Mouse (Mus musculus): ENCODE data around the gene Spats1.

DNA sequence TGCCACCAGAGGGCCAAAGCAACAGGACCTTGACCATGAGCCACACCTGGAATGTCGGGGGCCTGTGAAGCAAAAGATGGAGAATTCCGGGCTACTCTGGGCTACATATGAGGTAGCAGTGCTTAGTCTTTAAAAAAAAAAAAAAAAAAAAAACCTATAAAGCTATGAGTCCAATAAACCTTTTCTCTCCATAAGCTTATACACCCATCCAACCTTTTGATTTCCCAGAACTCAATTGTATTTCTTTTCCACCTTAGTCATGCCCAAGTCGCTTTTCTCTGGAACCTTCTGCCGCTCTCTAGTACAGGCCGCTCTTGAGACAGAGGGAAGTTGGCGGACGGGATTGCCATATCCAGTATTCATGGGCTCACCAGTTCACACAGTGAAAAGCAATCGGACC, 1.1 kb downstream of the Spats1 start:
- no peak for TF ChIP-seq CTCF (IDR thresholded peaks at IDR 0.05; ENCODE audit: extremely low read depth, insufficient read depth, low read length)
- TF ChIP-seq POLR2A (IDR thresholded peaks at IDR 0.05; ENCODE audit: extremely low read depth, insufficient read depth, low read length), result no peak

Data from cortical plate, adult 2 months (tissue).